28 mouse cellular contexts compared by ENCODE assay signal in the genomic region with DNA sequence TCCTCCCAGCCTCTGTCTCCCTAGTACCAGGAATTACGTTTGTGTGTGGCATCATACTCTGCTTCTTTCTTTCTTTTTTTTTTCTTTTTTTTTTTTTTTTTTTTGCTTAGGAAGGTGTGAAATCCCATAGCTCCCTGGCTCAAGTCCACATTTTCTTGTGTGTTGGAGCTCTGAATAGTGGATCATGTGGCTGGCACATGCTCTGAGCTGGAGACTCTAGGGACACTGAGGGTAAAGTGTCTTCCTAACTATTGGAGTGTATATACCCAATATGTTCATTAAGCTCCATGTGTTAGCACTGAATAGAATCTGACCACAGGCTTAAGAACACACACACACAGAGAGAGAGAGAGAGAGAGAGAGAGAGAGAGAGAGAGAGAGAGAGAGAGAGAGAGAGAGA. TPM values are rescaled to one million over a fixed set of nuclear protein-coding genes. Genes with fewer than 3 reads are reported as not detected.
"Had no signal": no experiment of that assay in that cellular context is flagged by ENCODE, and none has a peak within 500 bp of the region (broad histone marks: within the 10 kb centered on the region; RNA-seq: fewer than 3 reads in every experiment).

No protein-coding gene starts in this region.

- H3K4me1 ChIP-seq: lung, embryonic 15.5 days; midbrain, embryonic 13.5 days; neural tube, embryonic 12.5 days had no signal

- DNase-seq: liver, postnatal 0 days; lung, adult 2 months; lung, postnatal 14 days; lung, postnatal 36 days; retina, postnatal 1 day; right cerebral cortex, adult 18-20 months; right cerebral cortex, postnatal 25 days; right cerebral cortex, postnatal 4 days; spleen, adult 18-20 months; thymus, adult 18-20 months; thymus, postnatal 14 days; thymus, postnatal 36 days had no signal

- H3K4me3 ChIP-seq: lung, embryonic 15.5 days; megakaryocyte, embryonic 14.5 days; midbrain, embryonic 13.5 days; neural tube, embryonic 12.5 days had no signal

- ATAC-seq: liver, postnatal 0 days; lung, postnatal 0 days; midbrain, embryonic 13.5 days; midbrain, embryonic 16.5 days had no signal

- H3K4me2 ChIP-seq: lung, embryonic 15.5 days; midbrain, embryonic 11.5 days; midbrain, embryonic 13.5 days; neural tube, embryonic 12.5 days had no signal

- H3K36me3 ChIP-seq: lung, embryonic 15.5 days; midbrain, embryonic 13.5 days; neural tube, embryonic 12.5 days had no signal

- H3K27me3 ChIP-seq: lung, embryonic 15.5 days; megakaryocyte, embryonic 14.5 days; midbrain, embryonic 13.5 days; neural tube, embryonic 12.5 days had no signal

- H3K27ac ChIP-seq: lung, embryonic 15.5 days; macrophage; midbrain, embryonic 13.5 days; neural tube, embryonic 12.5 days had no signal

- H3K9ac ChIP-seq: liver, postnatal 0 days; lung, embryonic 15.5 days; midbrain, embryonic 13.5 days; neural tube, embryonic 12.5 days had no signal

- H3K9me3 ChIP-seq: lung, embryonic 15.5 days; midbrain, embryonic 13.5 days; neural tube, embryonic 12.5 days had no signal

RNA-seq across cellular contexts. Expression of a gene that starts 42.2 kb away (rescaled TPM):
- total RNA-seq: megakaryocyte progenitor cell, adult 5-6 weeks; monocyte, adult 5-6 weeks; neutrophil, adult 5-6 weeks had no signal
- polyA plus RNA-seq: liver, postnatal 0 days; lung, adult 2 months; lung, embryonic 15.5 days; lung, postnatal 0 days; macrophage; midbrain, embryonic 11.5 days; midbrain, embryonic 13.5 days; midbrain, embryonic 16.5 days; neural tube, embryonic 12.5 days; neural tube, embryonic 14.5 days; small intestine, adult 2 months; stomach, embryonic 14.5 days; stomach, embryonic 16.5 days; thymus, postnatal 0 days had no signal

RNA-seq across cellular contexts. Expression of a gene that starts 59.6 kb away (rescaled TPM):
- total RNA-seq: megakaryocyte progenitor cell, adult 5-6 weeks; monocyte, adult 5-6 weeks; neutrophil, adult 5-6 weeks had no signal
- polyA plus RNA-seq: lung, adult 2 months; macrophage; small intestine, adult 2 months had no signal
